Mouse (Mus musculus) bone marrow, adult 2 months (tissue): Measurements from ENCODE around the gene Cenps.
A peak's percentile ranks its signal among the peaks of the same experiment; 100 is the strongest.

Source experiments
- CTCF ChIP-seq: fragments of 200-500 bp; IDR thresholded peaks from 2 replicates; pipeline ENCODE4 v1.5.1; 2011; ENCODE audit warnings: low read length, control low read depth; ENCODE audit not compliant: control insufficient read depth, insufficient read depth
- POLR2A ChIP-seq: fragments of 200-500 bp; IDR thresholded peaks from 2 replicates; pipeline ENCODE4 v1.6.1; 2011; ENCODE audit warnings: low read depth, mild to moderate bottlenecking, control low read depth, low read length, borderline replicate concordance; ENCODE audit not compliant: control insufficient read depth

DNA sequence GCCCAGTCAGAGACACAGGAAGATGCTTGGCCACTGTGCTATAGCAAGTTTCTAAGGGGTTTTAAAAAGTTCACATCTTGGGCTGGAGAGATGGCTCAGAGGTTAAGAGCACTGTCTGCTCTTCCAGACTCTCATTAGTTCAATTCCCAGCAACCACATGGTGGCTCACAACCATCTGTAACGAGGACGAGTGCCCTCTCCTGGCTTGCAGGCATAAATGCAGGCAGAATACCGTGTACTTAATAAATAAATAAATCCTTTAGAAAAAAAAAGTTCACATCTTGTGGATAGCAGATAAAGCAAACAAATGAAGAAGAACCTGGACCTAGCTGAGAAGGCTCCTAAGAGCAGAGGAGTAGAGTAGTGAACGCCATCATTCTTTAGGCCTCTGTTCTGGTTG lies 45.3 kb upstream of the Cenps start:
- peak; percentile 55 for TF ChIP-seq CTCF
- TF ChIP-seq POLR2A: no peak
